Mouse (Mus musculus) embryo, embryonic 11.5 days (tissue): ENCODE results near the gene Hivep2.

Source experiments
- DNase-seq: peaks from one replicate; pipeline ENCODE4 v3.0.0-alpha.2; 2012; ENCODE audit warnings: low read depth, low spot score

The Hivep2 gene

DNA sequence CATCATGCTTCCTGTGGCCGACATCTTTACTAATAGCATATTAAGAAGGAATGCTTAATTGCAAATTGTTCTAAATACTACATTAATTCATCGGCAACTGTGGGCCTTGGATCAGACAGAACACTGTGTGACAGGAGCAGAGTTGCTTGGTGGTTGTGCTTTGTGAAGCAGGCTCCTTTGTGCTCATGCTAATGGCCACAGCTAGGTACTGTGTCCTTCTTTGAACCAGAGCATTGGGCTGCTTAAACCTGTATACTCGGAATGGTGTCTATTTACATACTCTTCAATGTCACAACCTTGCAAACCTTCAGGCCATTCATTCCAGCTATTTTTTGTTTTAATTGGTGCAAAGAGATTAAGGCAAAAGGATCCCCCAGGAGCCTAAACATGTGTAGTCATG is 115.9 kb downstream of the Hivep2 start:
- DNase-seq = no peak

DNA sequence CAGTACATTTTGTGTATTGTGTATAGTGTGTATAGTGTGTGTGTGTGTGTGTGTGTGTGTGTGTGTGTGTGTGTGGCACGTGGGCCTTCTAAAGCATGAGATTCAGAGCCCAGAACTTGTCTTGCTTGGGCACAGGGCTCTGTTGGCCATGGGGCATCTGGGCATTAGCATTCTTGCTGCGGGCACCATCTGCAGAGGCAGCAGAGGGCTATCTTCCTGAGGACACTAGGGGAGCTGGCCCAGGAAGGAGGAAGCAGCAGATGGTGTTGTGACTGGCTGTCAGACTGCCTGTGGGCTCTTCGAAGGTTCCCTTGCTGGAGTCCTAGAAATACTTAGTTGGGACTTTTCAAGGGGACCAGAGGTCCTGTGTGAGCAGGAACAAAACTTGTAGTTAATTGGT is 116.4 kb downstream of the Hivep2 start:
- DNase-seq = no peak

DNA sequence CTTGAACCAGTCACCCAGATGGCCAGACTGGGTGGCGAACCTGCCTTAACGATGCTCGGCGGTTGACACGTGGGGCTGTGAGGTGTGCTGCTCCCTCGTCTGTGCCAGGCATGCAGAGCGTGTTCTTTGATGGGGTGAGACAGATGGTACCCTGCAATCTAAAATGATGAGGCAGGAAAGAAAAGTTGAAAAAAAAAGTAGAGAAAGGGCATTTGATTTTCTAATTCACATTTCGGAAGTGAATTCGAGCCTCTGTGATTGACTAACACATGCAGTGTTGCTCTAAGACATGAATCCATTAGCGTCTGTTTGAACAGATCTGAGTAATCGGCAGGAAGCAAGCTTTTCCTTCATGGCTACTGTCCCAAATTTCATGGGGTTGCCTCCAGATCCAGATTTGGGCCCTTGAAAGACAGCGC is 119.4 kb downstream of the Hivep2 start:
- DNase-seq = no peak

DNA sequence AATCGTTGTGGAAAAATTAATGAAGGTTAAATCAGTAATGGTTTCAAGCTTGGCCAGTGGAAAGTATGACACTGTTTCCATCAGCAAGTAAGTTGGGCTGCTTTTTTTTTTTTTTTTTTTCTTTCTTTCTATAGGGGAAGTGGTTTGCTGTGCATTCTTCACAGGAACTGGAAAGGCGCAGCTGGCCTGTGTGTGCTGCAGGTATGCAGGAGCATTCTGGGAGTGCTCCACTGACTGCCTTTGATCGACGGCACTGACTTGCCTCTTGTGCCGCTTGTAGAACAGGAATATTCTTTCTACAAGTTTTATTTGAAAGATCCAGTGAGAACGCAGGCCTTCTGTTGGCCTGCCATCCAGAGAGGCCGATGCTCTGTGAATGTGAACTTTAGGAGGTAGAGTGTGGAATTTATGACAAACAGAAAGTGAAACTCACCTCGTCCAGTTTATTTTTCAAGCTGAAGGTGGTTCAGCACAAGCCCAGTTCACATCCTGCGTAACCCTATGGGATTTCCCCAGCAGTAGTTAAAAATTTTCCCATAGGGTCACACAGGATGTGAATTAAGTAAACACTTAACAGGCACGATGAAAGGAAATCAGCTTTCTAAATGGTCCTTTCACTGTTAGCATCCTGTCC is 120.1 kb downstream of the Hivep2 start:
- DNase-seq = no peak

DNA sequence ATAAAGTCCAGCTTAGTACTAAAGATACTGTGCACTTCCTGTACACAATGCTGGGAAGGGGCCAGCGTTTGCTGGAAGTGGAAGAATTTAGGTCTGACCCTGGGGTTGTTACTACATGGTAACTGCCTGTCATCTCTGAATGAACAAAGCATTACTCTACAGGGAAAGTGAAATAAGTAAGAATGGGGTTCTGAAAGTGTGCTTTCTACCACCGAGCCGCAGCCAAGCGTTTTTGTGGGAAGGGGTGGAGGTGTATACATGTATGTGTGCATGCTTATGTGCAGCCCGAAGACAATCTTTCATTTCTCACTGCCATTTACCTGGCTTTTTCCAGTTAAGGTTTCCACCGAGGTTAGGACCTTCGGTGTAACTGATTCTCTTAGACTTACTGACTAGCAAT is 121.4 kb downstream of the Hivep2 start:
- DNase-seq = no peak

DNA sequence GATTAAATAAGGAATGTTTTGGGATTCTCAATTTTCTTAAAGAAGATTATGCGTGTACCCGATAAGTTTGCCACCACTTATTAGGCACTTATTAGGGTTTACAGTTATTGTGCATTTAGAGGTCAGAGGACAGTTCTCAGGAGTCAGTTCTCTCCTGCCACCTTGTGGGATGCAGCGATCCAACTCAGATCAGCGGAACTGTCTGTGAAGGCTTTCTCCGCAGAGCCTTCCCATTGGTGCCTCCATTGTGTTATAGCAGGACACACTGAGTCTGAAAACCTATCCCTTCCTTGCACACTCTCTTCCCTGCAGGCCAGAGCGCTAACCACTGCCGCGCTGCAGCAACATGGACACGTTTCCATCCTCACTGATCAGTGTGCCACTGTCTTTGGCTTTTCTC is 123.6 kb downstream of the Hivep2 start:
- no peak for DNase-seq

DNA sequence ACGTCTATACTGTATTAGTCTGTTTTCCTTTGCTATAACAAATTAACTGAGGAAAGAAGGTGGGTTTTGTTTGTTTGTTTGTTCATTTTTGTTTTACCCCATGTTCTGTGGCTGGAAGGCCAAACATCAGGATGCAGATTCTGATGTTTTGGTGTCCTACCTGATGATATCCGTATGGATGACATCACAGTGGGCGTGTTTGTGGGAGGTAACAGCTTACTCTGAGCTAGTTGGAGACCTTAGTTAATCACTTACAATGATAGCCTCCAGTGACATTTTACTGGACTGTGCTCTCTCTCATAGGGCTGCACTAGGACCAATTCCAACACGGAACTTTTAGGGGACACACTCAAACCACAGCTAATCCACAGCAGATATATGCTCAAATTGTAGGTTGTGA is 128.2 kb downstream of the Hivep2 start:
- DNase-seq = no peak

DNA sequence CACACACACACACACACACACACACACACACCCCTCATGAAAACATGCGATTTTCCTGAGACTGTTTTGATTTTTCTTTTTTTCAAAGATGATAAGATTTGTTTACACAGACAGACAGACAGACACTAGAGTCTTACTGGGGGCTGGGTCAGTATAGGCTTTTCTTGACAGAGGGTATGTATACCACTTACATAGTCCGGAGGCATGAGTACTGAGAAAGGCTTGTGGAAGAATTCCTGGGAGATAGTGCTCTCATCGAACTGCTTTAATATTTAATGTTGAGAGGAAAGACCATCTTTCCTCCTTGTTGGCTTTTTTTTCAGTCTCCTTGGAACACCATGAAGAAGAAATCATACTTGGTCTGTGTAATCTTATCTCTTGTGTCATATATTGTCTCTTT is 130.2 kb downstream of the Hivep2 start:
- DNase-seq = no peak

DNA sequence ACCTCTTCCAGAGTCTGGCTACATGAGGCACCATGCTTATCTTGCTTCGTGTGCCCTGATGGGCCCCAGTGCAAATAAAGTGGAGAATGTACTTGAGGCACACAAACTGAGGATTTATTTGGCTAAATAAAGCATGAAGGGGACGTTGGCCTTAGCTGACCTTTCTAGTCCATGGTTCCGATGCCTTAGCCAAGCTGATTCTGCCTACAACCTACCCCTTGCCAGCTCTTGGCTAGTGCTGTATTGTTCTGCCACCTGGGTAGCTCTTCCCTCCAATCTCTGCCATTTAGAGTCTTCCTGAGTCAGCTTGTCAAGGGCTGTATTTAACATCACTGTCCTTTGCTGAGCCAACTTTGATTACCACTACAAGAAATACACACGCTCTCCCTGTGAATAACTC is 133.3 kb downstream of the Hivep2 start:
- no peak for DNase-seq

DNA sequence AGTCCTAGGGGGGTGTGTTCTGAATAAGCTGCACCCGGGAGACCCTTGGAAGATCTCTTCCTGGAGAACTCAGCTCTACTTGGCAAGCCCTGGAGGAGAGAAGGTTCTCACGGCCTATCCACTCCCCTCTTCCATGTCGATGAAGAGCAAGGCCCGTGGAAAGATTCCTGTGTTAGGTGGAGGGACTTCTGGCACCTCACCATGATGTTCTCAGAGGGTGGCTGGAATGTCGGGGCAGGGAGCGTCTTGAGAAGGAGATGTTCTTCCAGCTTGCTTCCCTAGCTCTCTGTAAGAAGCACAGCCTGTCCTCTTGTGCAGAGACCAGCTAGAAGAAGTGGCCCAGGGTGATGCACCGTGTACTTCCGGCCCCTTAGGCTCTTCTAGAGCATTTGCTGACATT is 134.2 kb downstream of the Hivep2 start:
- no peak for DNase-seq

DNA sequence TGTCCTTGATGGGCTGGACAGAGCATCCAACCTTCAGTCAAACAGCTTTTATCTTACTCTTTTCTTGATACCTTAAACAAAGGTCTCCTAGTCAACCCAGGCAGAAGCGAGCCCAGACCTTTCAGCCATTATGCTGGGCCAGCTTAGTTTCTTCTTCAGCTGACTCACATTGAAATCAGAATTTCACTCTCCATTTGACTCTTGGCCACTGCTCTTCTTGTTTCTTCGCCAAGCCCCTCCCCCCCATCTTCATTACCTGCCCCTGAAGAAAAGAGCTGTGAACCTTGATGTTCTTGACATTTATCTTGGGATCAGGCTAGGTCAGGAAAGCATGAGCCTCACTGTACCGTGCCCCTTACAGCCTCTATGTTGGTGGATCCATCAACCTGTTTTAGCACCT is 135.0 kb downstream of the Hivep2 start:
- DNase-seq = no peak

DNA sequence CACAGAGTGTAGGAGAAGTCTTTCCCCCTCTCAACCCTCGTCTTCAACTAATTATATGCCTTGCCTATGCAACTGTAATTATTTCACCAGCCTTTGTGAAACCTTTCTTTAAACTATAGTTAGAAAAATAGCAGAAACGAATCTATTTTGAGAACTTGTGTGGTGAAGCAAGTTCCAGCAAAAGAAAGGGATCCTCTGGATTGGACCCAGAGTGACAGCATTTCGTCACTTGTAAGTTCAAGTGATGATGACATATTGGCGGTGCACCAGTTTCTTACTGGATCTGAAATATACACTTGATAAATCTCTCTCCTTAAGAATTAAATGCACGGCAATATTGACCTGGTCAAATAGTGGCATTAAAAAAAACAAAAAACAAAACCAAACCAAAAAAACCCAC is 136.1 kb downstream of the Hivep2 start:
- no peak for DNase-seq

DNA sequence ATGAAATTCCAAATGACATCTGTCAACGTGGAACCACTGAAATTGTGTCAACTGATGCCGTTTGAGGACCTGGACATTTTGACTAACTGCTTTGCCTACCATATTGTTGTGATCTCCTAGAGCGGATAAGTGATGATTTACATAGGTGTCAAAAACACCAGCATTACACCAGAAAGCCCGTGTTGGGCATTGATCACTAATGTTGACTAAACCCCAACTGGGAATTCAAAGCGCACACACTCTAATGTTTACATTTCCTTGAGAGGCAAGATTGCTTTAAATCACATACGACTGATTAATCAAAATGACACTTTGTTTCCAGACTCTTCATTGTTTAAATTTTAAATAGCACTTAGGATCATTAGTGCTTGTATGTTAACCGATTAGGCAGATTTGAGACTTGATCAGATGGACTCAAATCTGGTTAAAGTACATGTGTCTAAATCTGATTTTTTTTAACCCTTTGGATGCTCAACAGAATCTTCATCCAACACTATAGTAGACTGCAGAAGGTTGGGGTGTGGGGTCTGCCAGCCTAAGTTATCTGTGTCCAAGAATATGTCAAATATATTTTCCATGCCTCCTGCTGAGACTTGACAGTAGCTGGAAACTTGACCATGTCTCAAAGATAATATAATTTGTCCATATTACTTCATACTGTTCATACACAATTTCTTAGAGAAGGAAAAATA is 142.3 kb downstream of the Hivep2 start:
- DNase-seq = no peak

DNA sequence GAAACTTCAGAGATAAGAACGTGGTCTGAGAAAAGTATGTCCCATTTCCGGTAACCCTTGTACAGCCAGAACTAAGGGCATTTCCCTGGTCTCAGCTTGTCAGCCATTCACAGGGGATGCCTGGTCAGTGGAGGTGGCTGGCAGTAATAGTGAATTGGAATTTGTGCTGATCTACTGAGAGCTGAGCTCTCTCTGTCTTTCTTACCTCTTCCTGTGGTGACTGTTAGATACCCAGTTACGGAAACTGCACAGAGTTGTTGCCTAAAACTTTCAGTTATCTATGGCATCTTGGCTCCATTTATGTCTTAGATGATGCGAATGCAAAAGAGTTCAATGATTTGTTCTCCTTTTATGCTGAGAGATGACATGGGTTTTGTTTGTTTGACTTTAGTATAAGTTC is 150.0 kb downstream of the Hivep2 start:
- DNase-seq = no peak

DNA sequence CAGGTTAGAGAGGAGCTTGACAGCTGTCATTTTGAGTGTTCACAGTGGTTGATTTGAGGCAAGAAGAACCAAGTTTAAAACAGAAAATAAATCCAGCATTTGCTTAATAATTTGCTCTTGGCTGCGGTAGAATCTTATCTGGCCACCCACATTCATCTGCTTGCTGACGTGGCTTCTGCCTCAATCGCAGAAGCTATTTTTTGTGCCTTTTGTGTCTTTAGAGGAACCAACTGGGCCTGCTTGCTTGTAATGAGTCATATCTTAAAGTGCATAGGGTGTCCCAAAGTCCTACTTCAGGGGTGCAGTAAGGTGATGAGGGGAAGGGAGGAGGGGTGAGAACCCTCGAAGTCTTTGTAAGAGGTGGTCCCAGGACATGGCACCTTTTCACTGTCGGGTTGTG is 151.1 kb downstream of the Hivep2 start:
- DNase-seq = no peak

DNA sequence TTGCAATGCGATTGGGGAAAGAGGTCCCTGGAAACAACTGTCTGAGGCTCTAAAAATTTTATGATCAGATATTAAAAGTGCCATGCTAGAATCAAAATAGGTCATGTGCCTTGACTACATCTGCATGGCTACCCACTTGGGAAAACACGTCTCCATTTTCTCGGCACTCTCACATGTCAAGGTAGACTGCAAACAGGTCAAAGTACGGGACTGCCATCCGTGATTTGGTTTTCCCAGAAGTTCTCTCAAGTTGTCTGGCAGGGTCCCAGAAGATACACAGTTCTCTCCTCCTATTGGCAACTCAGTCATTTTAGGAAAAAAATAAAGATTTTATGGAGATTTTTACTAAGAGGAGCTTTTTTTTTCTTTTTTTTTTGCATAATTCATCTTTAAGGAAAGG is 153.3 kb downstream of the Hivep2 start:
- no peak for DNase-seq

DNA sequence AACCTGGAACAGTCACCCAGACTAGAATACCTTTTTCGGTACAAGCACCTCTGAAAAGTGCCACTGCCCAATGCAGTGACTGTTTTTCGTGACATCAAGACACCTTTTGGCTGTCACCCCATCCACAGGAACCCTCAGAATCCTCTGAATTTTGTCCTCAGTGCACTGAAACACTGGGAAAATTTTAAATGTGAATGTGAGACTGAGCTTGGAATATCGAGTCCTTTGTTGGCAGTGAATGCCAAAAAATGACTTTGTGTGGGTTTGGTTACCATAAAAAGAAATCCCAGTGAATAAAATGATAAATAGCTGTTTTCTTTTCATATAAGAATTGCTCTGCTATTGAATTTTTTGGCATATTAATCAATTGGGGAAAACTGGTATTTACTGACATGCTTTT is 154.6 kb downstream of the Hivep2 start:
- no peak for DNase-seq

DNA sequence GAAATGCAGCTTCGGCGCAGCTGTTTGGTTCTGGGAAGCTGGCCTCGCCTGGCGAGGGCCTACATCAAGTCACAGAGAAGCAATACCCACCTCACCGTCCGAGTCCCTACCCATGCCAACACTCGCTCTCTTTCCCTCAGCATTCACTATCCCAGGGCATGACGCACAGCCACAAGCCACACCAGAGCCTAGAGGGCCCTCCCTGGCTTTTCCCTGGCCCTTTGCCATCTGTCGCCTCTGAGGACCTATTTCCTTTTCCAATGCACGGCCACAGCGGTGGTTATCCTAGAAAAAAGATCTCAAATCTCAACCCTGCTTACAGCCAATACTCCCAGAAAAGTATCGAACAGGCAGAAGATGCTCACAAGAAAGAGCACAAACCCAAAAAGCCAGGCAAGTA is 162.0 kb downstream of the Hivep2 start:
- DNase-seq = no peak

DNA sequence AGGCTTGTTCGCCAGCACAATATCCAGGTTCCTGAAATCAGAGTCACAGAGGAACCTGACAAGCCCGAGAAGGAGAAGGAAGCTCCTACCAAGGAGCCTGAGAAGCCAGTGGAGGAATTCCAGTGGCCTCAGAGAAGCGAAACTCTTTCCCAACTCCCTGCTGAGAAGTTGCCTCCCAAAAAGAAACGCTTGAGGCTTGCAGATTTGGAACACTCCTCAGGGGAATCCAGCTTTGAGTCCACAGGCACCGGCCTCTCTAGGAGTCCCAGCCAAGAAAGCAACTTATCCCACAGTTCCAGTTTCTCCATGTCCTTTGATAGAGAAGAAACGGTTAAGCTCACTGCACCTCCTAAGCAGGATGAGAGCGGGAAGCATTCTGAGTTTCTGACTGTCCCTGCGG is 164.4 kb downstream of the Hivep2 start:
- DNase-seq = no peak

DNA sequence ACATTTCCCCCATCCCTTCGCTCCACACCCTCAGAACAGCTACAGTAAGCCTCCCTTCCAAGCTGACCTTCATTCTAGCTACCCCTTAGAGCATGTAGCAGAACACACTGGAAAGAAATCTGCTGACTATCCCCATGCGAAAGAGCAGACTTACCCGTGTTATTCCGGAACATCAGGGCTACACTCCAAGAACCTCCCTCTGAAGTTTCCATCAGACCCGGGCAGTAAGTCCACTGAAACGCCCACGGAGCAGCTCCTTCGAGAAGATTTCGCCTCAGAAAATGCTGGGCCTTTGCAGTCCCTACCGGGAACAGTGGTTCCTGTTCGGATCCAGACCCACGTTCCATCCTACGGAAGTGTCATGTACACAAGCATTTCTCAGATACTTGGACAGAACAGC is 165.4 kb downstream of the Hivep2 start:
- DNase-seq = no peak

DNA sequence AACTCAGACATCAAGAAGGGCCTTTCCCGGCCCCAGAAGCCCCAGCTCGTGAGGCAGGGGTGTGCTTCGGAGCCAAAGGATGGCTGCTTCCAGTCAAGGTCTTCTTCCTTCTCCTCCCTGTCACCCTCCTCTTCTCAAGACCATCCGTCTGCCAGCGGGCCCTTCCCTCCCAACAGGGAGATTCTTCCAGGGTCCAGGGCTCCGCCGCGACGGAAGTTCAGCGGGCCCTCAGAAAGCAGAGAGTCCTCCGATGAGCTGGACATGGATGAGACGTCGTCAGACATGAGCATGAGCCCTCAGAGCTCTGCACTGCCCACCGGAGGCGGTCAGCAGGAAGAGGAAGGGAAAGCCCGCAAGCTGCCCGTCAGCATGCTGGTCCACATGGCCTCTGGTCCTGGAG is 166.2 kb downstream of the Hivep2 start:
- no peak for DNase-seq

DNA sequence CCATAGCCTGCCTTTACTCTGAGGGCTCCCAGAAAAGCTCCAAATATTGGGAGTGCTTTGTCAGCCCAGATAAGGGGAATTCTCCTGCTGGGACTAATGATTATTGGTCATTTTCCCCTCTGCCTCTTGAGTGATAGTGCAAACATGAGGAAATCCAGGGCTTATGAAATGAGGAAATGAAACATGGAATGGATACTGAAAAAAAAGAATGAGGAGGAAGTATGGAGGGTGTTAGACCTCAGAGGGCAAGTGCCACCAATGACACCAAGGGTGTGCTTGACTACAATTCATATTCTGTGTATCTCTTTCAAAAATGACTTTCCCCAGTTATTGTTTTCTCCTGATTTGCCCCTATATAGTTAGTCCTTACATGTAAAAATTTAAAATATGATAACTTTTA is 167.1 kb downstream of the Hivep2 start:
- no peak for DNase-seq

DNA sequence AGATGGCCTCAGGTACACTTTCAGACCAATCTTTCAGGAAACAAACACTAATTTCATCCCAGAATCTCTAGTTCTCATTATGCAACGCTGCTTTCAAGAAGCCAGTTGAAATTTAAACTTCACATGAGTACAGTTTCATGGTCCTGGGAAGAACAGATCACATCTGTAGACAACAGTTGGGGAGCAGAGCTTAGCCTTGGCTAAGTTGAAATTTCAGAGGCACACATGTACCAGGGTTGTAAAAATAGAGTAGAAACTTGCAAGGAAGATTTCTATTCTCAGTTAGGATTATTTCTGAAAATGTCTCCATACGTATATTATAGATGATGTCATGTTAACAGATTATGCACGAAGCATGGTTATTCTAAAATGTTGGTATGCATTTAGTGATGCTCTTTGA is 172.8 kb downstream of the Hivep2 start:
- DNase-seq = no peak

DNA sequence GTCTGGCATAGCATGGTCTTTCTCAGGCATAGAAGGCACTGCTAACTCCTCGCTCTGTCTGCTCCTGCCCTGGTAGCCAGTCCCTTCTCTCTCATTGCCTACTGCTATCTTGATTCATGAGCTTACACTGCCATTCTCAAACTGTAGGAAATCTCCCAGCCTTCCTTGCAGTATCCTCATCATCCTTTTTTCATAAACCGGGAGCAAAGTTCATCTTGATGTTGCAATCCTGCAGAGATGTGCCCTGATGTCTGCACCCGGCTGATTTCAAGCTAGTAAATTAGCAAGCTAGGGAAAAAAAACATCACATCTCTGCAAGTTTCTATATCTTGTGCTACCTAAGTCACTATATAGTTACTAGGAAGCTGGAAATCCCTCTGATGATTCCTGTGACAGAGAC is 179.0 kb downstream of the Hivep2 start:
- no peak for DNase-seq
